Mouse (Mus musculus): ENCODE data around the gene Il2rb.

Il2rb gene

GRCm38 (mm10) chr15:78442231-78442630 is 52.8 kb downstream of the Il2rb start:
- DNase-seq: no peak

- no peak for DNase-seq
Observed at GRCm38 (mm10) chr15:78438973-78439372, 56.1 kb downstream of the Il2rb start.

GRCm38 (mm10) chr15:78438505-78438904 is 56.6 kb downstream of the Il2rb start:
- DNase-seq: no peak

- peak; percentile 61 for DNase-seq
Observed at GRCm38 (mm10) chr15:78438018-78438394, 57.1 kb downstream of the Il2rb start.

- DNase-seq: peak; percentile 80
Observed at GRCm38 (mm10) chr15:78437237-78438017, 57.6 kb downstream of the Il2rb start.

GRCm38 (mm10) chr15:78436380-78437192 is 58.5 kb downstream of the Il2rb start:
- peak; percentile 94 for DNase-seq

GRCm38 (mm10) chr15:78435681-78436080 is 59.4 kb downstream of the Il2rb start:
- no peak for DNase-seq

GRCm38 (mm10) chr15:78434896-78435520 is 60.1 kb downstream of the Il2rb start:
- DNase-seq: peak; percentile 70

- no peak for DNase-seq
Observed at GRCm38 (mm10) chr15:78431541-78432121, 63.4 kb downstream of the Il2rb start.

- DNase-seq: no peak
Observed at GRCm38 (mm10) chr15:78430874-78431273, 64.2 kb downstream of the Il2rb start.

- no peak for DNase-seq
Observed at GRCm38 (mm10) chr15:78429871-78430622, 65.0 kb downstream of the Il2rb start.
